Mouse (Mus musculus): ENCODE data around the gene Gatb.

GRCm38 (mm10) chr3:85592067-85592466, 18.1 kb downstream of the Gatb start:
- TF ChIP-seq GATA1 (IDR thresholded peaks at IDR 0.05; ENCODE audit: low read length) (no peak), TAL1 (IDR thresholded peaks at IDR 0.05; ENCODE audit: low read length) (no peak)
